Mouse (Mus musculus): ENCODE results near the gene Unc79. TPM values are rescaled to one million over a fixed set of nuclear protein-coding genes. Genes with fewer than 3 reads are reported as not detected.

The Unc79 gene
- polyA plus RNA-seq, 2 experiments from 2014 or later: 0.32 to 0.60 TPM

DNA sequence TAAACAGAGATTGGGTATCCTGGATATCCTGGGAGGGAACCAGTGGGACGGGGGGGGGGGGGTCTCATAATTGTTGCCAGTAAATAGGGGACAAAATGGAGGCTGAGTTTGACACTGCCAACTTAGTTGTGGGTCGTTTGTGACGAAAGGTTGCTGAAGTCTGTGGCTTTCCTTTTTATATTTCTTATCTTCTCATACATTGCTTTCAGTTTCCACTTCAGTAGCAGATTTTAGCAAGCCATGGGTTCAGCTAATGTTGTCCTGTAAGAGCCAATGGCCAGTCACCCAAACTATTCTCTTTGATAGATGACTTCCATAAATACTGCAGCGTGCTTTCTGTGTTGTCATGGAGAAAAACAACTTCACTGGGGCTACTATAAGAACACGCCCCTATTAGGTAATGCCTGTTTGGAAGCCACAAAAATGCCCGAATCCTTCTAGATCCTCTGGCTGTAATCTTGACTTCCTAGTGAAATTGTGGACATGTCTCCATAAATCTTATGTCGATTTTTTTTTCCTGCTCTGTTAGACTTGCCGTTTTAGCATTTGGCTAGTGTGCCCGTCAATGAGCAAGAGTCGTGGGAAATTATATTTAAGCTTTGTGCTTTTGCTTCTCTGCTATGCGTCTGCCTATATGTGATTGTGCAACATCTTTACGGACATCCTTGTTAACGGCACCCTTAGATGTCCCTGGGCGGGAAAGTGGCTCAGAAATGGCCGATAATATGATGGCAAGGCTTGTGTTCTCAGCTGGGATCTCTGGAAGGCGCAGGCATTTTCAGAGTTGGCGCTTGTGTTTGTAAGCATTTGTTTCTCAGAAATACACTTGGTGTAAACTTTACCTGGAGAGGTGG, 181.0 kb downstream of the Unc79 start:
- ATAC-seq: peak; percentile 73

DNA sequence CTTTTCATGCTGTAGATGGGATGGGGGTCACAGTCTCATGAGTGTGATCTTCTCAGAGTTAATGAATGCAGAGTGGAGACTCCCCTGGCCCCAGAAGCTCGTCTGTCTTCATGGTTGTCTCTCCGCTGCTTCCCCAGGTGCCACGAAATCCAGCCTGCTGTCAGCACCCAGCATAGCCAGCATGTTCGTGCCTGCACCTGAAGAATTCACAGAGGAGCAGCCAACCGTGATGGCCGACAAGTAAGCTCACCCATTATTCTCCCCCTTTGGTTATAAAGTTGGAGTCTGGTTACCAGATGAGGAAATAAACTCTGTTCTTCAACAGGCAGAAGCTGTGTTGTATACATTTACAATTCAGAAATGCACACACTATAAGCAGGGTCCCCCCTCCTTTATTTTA, 182.8 kb downstream of the Unc79 start:
- ATAC-seq: no peak

DNA sequence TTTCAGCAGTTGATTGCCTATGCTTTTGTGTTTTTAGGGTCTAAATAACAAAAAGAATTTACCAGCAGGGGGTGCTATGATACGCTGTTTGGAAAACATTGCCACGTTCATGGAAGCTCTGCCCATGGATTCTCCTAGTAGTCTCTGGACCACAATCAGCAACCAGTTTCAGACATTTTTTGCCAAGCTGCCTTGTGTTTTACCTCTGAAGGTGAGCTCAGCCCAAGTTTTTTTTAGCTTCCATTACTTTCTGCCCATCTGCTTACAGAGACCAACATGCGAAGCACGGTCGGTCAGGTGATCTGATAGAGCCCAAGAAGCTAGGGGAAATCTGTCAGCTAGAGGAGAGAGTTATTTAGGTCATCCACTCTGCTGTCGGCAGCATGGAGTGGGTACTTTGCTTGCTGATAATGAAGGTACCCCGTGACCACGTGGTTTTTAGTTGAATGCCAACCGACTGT, 193.9 kb downstream of the Unc79 start:
- peak; percentile 70 for ATAC-seq

DNA sequence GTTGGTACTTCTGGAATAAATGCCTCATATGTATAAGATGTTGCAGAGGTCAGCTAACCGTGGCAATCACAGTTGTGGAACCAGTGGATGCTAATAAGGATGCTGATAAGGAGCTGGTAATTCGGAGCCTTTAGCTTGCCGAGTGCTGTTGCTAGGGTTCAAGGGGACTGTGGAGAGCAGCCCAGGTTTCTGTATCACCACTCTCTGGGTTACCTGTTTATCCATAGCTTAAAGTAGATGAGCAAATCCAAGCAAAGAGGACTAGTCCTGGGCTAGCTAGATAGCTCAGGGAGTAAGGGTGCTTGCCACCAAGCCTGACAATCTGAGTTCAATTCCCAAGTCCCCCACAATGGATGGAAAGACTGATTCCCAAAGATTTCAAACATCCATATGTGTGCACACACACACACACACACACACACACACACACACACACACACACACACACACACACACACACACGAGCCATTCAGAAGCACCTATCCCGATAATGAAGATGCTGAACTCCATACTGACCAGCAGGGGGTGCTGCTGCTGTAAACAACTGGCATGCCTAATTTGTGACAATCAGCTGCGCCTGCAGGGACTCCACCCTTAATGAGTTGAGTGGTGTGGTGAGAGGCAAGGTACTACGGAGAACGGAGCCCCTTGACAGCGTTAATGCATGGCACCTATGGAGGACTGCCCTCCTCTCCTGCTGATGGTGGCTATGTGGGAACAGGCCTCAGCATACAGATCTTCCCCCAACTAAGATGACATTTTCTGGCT, 195.3 kb downstream of the Unc79 start:
- peak; percentile 61 for ATAC-seq

GRCm38 (mm10) chr12:103150247-103150646, 201.6 kb downstream of the Unc79 start:
- no peak for ATAC-seq

- ATAC-seq: no peak
These were observed 206.3 kb downstream of the Unc79 start for GRCm38 (mm10) chr12:103154927-103155326.

GRCm38 (mm10) chr12:103155406-103155805, 206.7 kb downstream of the Unc79 start:
- ATAC-seq: no peak

DNA sequence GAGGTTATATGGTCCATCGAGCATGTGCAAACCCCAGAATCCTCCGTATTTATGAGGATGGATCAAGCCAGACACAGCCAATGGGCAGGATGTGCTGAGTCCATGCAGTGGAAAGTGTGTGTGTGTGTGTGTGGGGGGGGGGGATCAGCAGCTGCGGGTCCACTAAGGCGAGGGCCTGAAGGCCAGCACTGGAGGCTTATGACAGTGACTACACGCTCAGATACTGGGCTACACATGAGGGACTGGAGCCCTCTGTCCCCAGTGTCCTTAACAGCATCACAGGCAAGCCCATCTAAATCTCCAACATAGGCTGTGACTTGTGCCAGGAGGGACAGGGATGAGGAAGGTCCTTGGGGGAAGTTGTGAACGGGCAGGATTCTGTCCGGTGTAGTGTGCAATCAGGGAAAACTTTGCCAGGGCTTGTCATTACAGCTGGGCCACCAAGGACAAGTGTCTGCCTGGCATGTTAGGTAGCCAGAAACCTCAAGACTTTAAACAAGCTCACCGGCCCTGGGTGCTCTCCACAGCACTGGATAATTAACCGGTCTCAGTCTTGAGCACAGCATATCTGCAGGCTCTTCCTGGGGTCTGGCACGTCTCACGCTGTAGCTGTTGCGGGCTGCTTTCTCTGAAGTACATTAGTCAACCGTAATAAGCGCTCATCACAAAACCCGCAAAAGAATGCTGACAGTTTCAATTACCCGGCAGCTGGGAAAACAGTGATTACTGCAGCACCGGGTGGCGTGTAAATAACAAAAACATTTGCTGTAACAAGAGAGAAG, 208.7 kb downstream of the Unc79 start:
- no peak for ATAC-seq

DNA sequence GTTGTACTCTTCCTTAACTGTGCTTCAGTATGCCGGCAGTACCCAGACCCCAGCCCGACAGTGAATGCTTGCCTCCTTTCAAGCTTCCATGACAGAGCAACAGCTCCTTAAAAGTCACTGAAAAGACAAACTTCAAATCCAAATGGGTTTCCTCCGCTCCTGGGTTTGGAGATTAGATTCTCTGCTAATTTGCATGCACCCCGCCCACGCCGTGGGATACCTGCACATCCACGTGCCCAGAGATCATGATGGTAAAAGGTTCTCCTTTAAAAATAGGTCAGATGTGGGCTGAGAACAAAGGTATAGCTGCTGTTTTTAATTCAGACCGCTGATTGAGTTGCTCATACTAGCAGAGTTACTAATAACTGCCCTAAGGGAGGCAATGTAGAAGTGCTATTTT, 210.4 kb downstream of the Unc79 start:
- ATAC-seq: no peak

- ATAC-seq: no peak
These were observed 212.1 kb downstream of the Unc79 start for GRCm38 (mm10) chr12:103160721-103161120.

DNA sequence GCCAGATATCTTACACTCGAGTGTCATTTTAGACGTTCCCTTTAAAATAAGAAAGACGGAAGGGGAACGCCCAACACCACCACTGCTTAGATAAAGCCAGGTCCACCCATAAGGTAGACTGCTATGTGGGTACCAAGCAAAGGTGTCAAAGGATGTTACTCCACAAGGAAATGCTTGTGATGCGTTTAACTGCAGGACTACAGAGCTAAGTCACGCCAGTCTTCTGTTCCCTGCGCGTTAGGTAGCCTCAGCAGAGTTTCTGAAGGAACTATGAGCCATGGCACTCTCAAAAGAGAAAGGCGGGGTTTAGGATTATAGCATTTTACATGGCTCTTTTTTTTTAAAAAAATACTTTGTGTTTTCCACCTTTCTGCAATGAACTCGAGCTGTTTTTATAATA, 214.9 kb downstream of the Unc79 start:
- no peak for ATAC-seq

GRCm38 (mm10) chr12:103164101-103165030, 215.7 kb downstream of the Unc79 start:
- ATAC-seq: no peak

DNA sequence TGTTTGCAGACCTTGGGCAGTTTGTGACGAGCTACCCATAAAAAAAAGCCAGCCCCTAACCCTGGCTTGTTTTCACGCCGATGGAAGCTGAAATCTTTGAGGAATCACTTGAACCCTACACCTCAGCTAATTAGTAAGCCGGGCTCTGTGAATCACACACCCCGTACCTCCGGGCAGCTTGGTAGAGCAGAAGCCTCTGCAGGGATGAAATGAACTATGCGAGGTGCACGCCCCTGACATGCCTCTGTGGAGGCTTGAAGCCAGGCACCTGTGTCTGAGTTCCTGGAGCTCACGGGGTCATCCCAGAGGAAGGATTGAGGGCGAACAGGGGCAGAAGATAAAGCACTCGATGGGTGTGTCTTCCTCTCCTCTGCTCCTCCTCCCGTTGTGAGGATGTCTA, 220.2 kb downstream of the Unc79 start:
- no peak for ATAC-seq

DNA sequence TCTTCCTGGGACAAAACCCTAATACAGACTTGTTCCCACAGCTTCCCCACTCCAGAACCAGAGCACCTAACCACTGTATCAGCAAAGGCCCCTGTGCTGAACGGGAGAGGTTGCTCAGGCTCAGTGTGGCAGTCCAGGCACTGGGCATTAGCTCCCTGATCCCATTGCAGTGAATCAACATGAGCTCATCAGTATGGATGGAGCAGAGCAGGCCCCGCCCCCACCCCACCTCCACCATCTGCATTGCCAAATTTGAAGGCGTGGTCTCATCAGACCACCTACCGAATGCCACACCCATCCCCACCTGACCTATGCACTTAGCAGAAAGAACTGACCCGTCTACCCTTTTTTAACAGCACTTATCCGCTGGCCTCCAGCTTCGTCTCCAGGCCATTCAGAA, 234.4 kb downstream of the Unc79 start:
- no peak for ATAC-seq

DNA sequence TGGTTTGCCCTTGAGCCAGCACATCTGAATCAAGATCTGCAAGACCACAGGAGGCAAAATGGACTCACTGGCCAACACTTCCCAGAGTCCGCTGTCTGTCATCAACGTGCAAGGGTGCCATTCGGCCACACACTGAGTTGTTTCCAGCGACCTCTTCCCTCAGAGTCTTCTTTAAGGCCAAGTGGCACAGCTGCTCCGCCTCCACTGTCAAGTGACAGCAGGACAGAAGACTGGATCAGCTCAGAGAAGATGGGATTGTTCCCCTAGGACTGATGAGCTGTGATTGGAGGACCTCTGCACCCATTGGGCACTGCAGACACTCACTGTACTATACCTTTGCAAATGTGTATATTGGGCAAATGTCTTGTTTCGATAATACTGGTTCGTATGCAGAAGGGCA, 238.4 kb downstream of the Unc79 start:
- ATAC-seq: no peak

- no peak for ATAC-seq
These were observed 239.6 kb downstream of the Unc79 start for GRCm38 (mm10) chr12:103188223-103188622.

DNA sequence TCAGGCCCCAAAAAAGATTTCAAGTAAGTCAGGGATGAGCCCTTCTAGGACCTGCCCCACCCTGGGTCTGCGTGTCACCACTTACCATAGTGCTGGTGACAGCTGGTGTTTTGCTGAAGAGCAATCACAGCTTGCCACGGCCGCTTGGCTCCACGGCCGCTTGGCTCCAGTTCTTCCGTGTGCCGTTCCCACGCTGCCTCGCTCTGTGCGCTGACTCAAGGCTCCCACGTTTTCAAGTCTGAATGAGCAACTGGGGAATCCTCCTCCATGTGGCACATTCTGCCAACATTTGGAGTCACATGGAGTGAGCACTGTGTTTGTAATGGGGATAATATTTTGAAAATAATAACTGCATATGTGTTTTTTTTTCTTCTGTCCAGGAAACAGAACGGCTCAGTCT, 241.1 kb downstream of the Unc79 start:
- no peak for ATAC-seq

DNA sequence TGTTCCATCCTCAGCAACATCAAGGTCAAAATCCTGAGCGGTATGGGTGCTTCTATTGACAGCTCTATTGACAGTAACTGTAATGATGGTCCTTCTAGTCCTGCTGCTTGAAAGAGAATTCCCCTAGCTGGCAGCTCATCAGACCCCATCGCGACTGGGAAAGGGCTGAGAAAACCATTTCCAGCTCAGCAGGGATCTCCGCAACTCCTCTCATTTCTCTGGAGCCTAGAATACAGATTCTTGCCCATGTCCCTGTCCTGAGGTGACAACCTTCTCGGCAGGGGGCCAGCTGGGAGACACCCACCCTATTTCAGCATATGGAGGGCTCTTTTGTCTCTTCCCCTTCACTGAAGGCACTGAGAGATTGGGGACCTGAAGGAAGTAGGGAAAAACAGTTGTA, 244.3 kb downstream of the Unc79 start:
- ATAC-seq: no peak

GRCm38 (mm10) chr12:103202592-103203544, 254.2 kb downstream of the Unc79 start:
- ATAC-seq: no peak

DNA sequence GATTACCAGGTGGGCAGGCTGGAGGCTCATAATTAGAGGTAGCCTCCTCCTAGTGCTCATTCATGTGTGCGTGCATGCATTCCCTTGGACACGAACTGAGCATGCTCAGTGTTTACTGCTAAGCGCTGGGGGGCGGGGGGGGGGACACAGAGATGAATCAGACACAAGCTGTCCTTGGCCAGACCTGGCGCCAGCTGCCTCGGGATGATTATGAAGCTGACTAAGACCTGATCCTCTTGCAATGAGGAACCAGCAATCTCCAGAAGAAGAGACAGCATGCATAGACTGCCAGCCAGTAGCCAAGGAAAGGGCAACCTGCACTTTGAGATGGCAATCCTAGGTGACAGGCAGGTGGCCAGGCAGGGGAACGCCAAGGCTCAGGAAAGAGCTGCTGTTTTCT, 256.9 kb downstream of the Unc79 start:
- ATAC-seq: no peak

- no peak for ATAC-seq
These were observed 260.9 kb downstream of the Unc79 start for GRCm38 (mm10) chr12:103209581-103209980.

Data from activated CD4-positive, CD25-positive, alpha-beta regulatory T cell, adult 4 months (primary cell).